Mouse (Mus musculus) heart, embryonic 14.5 days (tissue): Measurements from ENCODE around the gene Sdhaf1. TPM values are rescaled to one million over a fixed set of nuclear protein-coding genes. Genes with fewer than 3 reads are reported as not detected.

Experiments used
- ATAC-seq: fragments of 200-750 bp; cut with Nextera tagmentation; 2 replicates; pipeline ENCODE4 v1.8.0; 2017; ENCODE audit warnings: low read depth, moderate TSS enrichment; ENCODE audit not compliant: insufficient number of reproducible peaks, insufficient read depth, low FRiP score
- H3K27ac ChIP-seq, 2 experiments: fragments of 200-500 bp in 1 of 2; fragments of 300-500 bp in 1 of 2; sonication (generic) in 1 of 2; replicated peaks in 1 of 2; 2 replicates each; pipeline ENCODE4 v1.5.1; 2012 to 2014; ENCODE audit warnings: low read depth in 2 of 2, low read length in 2 of 2, control low read depth in 1 of 2, mild to moderate bottlenecking in 1 of 2, mixed read lengths in 1 of 2; ENCODE audit not compliant: control insufficient read depth in 1 of 2, insufficient read depth in 1 of 2
- H3K27me3 ChIP-seq: fragments of 300-500 bp; sonication (generic); 2 replicates; pipeline ENCODE4 v1.6.1; 2014; ENCODE audit warnings: mild to moderate bottlenecking, low read length, control low read depth; ENCODE audit not compliant: control insufficient read depth, insufficient read depth
- H3K36me3 ChIP-seq: fragments of 300-500 bp; sonication (generic); 2 replicates; pipeline ENCODE4 v1.6.1; 2014; ENCODE audit warnings: mild to moderate bottlenecking, control low read depth, low read length, mixed read lengths; ENCODE audit not compliant: control insufficient read depth, insufficient read depth
- H3K4me1 ChIP-seq, 2 experiments: fragments of 200-500 bp in 1 of 2; fragments of 300-500 bp in 1 of 2; sonication (generic) in 1 of 2; 2 replicates each; pipeline ENCODE4 v1.6.1; 2012 to 2014; ENCODE audit warnings: low read length in 2 of 2, control low read depth in 1 of 2, mixed read lengths in 1 of 2; ENCODE audit not compliant: control insufficient read depth in 2 of 2, insufficient read depth in 2 of 2
- H3K4me2 ChIP-seq: fragments of 300-500 bp; sonication (generic); 2 replicates; pipeline ENCODE4 v1.6.1; 2014; ENCODE audit warnings: mild to moderate bottlenecking, low read length
- H3K4me3 ChIP-seq, 2 experiments: fragments of 200-500 bp in 1 of 2; fragments of 300-500 bp in 1 of 2; sonication (generic) in 1 of 2; 2 replicates each; pipeline ENCODE4 v1.5.1; 2012 to 2014; ENCODE audit warnings: low read length in 2 of 2, mild to moderate bottlenecking in 2 of 2, control low read depth in 1 of 2, low read depth in 1 of 2, moderate library complexity in 1 of 2; ENCODE audit not compliant: control insufficient read depth in 1 of 2, insufficient read depth in 1 of 2
- H3K9ac ChIP-seq: fragments of 300-500 bp; sonication (generic); 2 replicates; pipeline ENCODE4 v1.6.1; 2014; ENCODE audit warnings: mild to moderate bottlenecking, low read length
- H3K9me3 ChIP-seq: fragments of 300-500 bp; sonication (generic); 2 replicates; pipeline ENCODE4 v1.6.1; 2016; ENCODE audit warnings: low read length, control low read depth; ENCODE audit not compliant: control insufficient read depth
- WGBS: fragments of 180-500 bp; shearing (Covaris S2); extraction: QIAGEN DNeasy Blood & Tissue Kit; methylation state at CpG from one replicate; pipeline ENCODE4 v1.1.7; 2014; 5-methylcytosine and 5-hydroxymethylcytosine counted together
- polyA plus RNA-seq: library from polyadenylated mRNA; unstranded; fragments of >200 nt; fragmentation: Nextera tagmentation; extraction: Ambion mirVana; gene quantifications from 2 replicates; pipeline ENCODE4 v1.2.1, GENCODE M21; 2014

Sdhaf1 gene
- polyA plus RNA-seq, 1 experiment from 2014 or later = 17.9 TPM

DNA sequence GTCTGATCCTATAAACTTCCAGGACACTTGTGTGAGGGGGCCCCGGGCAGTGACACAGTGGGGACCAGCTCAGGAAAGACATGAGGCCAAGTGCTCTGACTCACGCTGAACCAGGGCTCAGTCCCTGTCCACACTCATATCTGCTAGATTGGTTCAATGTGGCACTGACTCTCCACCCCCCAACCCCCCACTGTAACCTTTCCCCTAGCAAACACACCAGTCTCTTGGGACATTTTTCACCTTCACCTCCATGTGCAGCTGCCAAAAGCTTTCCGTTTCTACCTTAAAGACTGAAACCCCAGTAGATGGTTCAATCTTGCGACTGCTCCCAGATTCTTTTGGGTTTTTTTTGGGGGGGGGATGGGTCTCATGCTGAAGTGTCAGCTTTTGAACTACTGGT, 30.4 kb upstream of the Sdhaf1 start:
- H3K9me3 ChIP-seq = no peaks in the 10 kb centered on the region
- H3K27me3 ChIP-seq = peaks cover 12% of the 10 kb centered on the region
- no peak overlapping the region for H3K9ac ChIP-seq
- no peak overlapping the region for H3K4me2 ChIP-seq
- H3K27ac ChIP-seq = no peak overlapping the region
- ATAC-seq = no peak
- H3K36me3 ChIP-seq = no peaks in the 10 kb centered on the region
- no peak overlapping the region for H3K4me3 ChIP-seq
- 65% methylated on average over 4 of the region's 4 CpGs for WGBS
- H3K4me1 ChIP-seq = peaks cover 0 to 2% of the 10 kb centered on the region in 2 experiments; a peak in 1 of 4 replicates

DNA sequence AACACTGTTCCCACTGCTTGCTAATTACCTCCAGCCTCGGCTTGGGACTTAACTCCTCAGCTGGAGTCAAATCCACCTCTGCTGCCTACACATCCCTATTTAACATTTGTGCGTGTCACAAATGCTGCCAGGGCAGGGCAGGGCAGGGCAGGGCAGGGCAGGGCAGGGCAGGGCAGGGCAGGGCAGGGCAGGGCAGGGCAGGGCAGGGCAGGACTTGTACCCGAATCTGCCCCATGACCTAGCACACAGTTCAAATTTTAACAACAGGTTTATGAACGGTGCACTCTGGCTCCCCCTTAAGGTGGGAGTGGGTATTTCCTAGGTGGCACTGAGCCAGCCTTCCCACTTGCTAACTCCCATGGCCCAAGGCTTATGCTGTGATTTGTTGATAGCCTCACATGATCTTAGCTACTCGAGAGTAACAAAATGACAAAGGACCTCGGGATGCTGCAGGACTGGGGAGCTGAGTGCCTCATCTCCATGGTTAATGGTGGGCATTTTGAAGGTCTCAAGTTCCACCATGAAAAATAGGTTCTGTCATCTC, 29.7 kb upstream of the Sdhaf1 start:
- peaks cover 0 to 2% of the 10 kb centered on the region in 2 experiments; a peak in 1 of 4 replicates for H3K4me1 ChIP-seq
- H3K9ac ChIP-seq = no peak overlapping the region
- no peaks in the 10 kb centered on the region for H3K9me3 ChIP-seq
- peaks cover 19% of the 10 kb centered on the region for H3K27me3 ChIP-seq
- no peak overlapping the region for H3K4me2 ChIP-seq
- 24% methylated on average over 6 of the region's 6 CpGs for WGBS
- no peaks in the 10 kb centered on the region for H3K36me3 ChIP-seq
- no peak overlapping the region for H3K27ac ChIP-seq
- ATAC-seq = no peak
- no peak overlapping the region for H3K4me3 ChIP-seq

- H3K4me3 ChIP-seq = no peak overlapping the region
- no peaks in the 10 kb centered on the region for H3K4me1 ChIP-seq
- no peak overlapping the region for H3K4me2 ChIP-seq
- 1% methylated on average over 30 of the region's 30 CpGs for WGBS
- no peak for ATAC-seq
- H3K9me3 ChIP-seq = no peaks in the 10 kb centered on the region
- no peaks in the 10 kb centered on the region for H3K36me3 ChIP-seq
- H3K27ac ChIP-seq = no peak overlapping the region
- H3K27me3 ChIP-seq = peaks cover 43% of the 10 kb centered on the region
- H3K9ac ChIP-seq = no peak overlapping the region
These were observed 24.1 kb upstream of the Sdhaf1 start for GRCm38 (mm10) chr7:30347828-30348227.

- H3K9ac ChIP-seq = no peak overlapping the region
- no peak overlapping the region for H3K4me3 ChIP-seq
- no peak overlapping the region for H3K4me2 ChIP-seq
- H3K9me3 ChIP-seq = no peaks in the 10 kb centered on the region
- H3K27ac ChIP-seq = no peak overlapping the region
- no peak for ATAC-seq
- H3K4me1 ChIP-seq = no peaks in the 10 kb centered on the region
- WGBS = 24% methylated on average over 21 of the region's 21 CpGs
- H3K36me3 ChIP-seq = no peaks in the 10 kb centered on the region
- peaks cover 43% of the 10 kb centered on the region for H3K27me3 ChIP-seq
These were observed 23.1 kb upstream of the Sdhaf1 start for GRCm38 (mm10) chr7:30346635-30347379.

GRCm38 (mm10) chr7:30339432-30340109, 15.9 kb upstream of the Sdhaf1 start:
- Histone ChIP-seq H3K27ac (no peak overlapping the region), H3K4me2 (no peak overlapping the region), H3K9me3 (no peaks in the 10 kb centered on the region), H3K4me1 (peaks cover 0 to 4% of the 10 kb centered on the region in 2 experiments; a peak in 1 of 4 replicates), H3K36me3 (no peaks in the 10 kb centered on the region), H3K4me3 (no peak overlapping the region), H3K9ac (no peak overlapping the region), H3K27me3 (peaks cover 21% of the 10 kb centered on the region)
- ATAC-seq = no peak
- 64% methylated on average over 5 of the region's 5 CpGs for WGBS

GRCm38 (mm10) chr7:30336384-30336783, 12.7 kb upstream of the Sdhaf1 start:
- ATAC-seq = no peak
- Histone ChIP-seq H3K4me2 (0 out of 2 replicates have a peak overlapping the region, but pooled peaks have one; percentile 18), H3K36me3 (no peaks in the 10 kb centered on the region), H3K27ac (no peak overlapping the region), H3K4me3 (no peak overlapping the region), H3K9ac (no peak overlapping the region), H3K9me3 (no peaks in the 10 kb centered on the region), H3K4me1 (peaks cover 25 to 27% of the 10 kb centered on the region in 2 experiments), H3K27me3 (peaks cover 22% of the 10 kb centered on the region)
- 5% methylated on average over 9 of the region's 9 CpGs for WGBS

DNA sequence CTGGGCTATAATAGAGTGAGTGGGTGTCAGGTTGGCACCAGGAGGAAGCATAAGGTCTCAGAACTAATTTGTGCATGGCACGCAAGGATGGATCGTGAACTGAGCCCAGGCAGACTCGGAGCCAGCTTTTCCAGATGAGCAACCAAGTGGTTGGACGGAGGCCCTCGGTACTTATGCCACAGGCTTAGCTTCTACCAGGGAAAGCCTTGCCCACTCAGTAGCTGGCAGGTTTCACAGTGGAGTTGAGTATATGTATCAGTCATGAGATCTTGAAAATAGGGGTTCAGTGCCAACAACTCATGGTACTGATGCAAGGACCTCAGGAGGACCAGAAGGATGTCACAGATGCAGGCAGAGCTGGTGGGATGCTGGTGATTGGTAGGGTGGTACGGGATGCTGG, 12.0 kb upstream of the Sdhaf1 start:
- H3K9ac ChIP-seq = no peak overlapping the region
- H3K27ac ChIP-seq = no peak overlapping the region
- no peak for ATAC-seq
- H3K4me3 ChIP-seq = no peak overlapping the region
- H3K36me3 ChIP-seq = no peaks in the 10 kb centered on the region
- H3K9me3 ChIP-seq = no peaks in the 10 kb centered on the region
- WGBS = 77% methylated on average over 6 of the region's 6 CpGs
- peaks cover 25 to 27% of the 10 kb centered on the region in 2 experiments for H3K4me1 ChIP-seq
- H3K27me3 ChIP-seq = peaks cover 18% of the 10 kb centered on the region
- no peak overlapping the region for H3K4me2 ChIP-seq
